Mouse (Mus musculus) Muller cell, postnatal 12 days (primary cell): ENCODE results near the gene Pik3ip1.
A peak's percentile ranks its signal among the peaks of the same experiment; 100 is the strongest.

ENCODE experiments used
- DNase-seq: peaks from one replicate; pipeline ENCODE4 v3.0.0-alpha.2; 2015; ENCODE audit errors: inconsistent ontology term

Gene Pik3ip1

GRCm38 (mm10) chr11:3329891-3330451, at the start of gene Pik3ip1:
Gene Pik3ip1, plus strand, starts transcription at chr11:3330401.
- no peak for DNase-seq

- DNase-seq, result no peak
Measured at GRCm38 (mm10) chr11:3282887-3283286, 47.3 kb upstream of the Pik3ip1 start.

- no peak for DNase-seq
Measured at GRCm38 (mm10) chr11:3283645-3284044, 46.6 kb upstream of the Pik3ip1 start.

- no peak for DNase-seq
Measured at GRCm38 (mm10) chr11:3285940-3286339, 44.3 kb upstream of the Pik3ip1 start.

- DNase-seq, result no peak
Measured at GRCm38 (mm10) chr11:3287131-3287530, 43.1 kb upstream of the Pik3ip1 start.

- no peak for DNase-seq
Measured at GRCm38 (mm10) chr11:3287921-3288320, 42.3 kb upstream of the Pik3ip1 start.

GRCm38 (mm10) chr11:3288521-3289301, 41.5 kb upstream of the Pik3ip1 start, which contains the start of gene Patz1:
Gene Patz1, plus strand, starts transcription at chr11:3288874.
- peak; percentile 77 for DNase-seq

- peak; percentile 90 for DNase-seq
Measured at GRCm38 (mm10) chr11:3289302-3289802, 40.8 kb upstream of the Pik3ip1 start.

GRCm38 (mm10) chr11:3289803-3290639, 40.2 kb upstream of the Pik3ip1 start:
- peak; percentile 93 for DNase-seq

- DNase-seq, result peak; percentile 56
Measured at GRCm38 (mm10) chr11:3290640-3291310, 39.4 kb upstream of the Pik3ip1 start.

GRCm38 (mm10) chr11:3291311-3292061, 38.7 kb upstream of the Pik3ip1 start:
- DNase-seq, result peak; percentile 41

- peak; percentile 84 for DNase-seq
Measured at GRCm38 (mm10) chr11:3292062-3292421, 38.2 kb upstream of the Pik3ip1 start.

GRCm38 (mm10) chr11:3292711-3293249, 37.4 kb upstream of the Pik3ip1 start:
- DNase-seq, result peak; percentile 83

- no peak for DNase-seq
Measured at GRCm38 (mm10) chr11:3293361-3293760, 36.8 kb upstream of the Pik3ip1 start.

- DNase-seq, result no peak
Measured at GRCm38 (mm10) chr11:3294641-3295040, 35.6 kb upstream of the Pik3ip1 start.

GRCm38 (mm10) chr11:3296056-3296455, 34.1 kb upstream of the Pik3ip1 start:
- no peak for DNase-seq

- peak; percentile 56 for DNase-seq
Measured at GRCm38 (mm10) chr11:3297871-3298812, 32.1 kb upstream of the Pik3ip1 start.

GRCm38 (mm10) chr11:3298813-3299185, 31.4 kb upstream of the Pik3ip1 start:
- DNase-seq, result no peak

GRCm38 (mm10) chr11:3301075-3301474, 29.1 kb upstream of the Pik3ip1 start:
- peak; percentile 73 for DNase-seq

GRCm38 (mm10) chr11:3302385-3302784, 27.8 kb upstream of the Pik3ip1 start:
- no peak for DNase-seq
